Mouse (Mus musculus) CH12.LX (cell line): ENCODE measurements around the gene Gnai2. TPM values are rescaled to one million over a fixed set of nuclear protein-coding genes. Genes with fewer than 3 reads are reported as not detected.
A peak's percentile ranks its signal among the peaks of the same experiment; 100 is the strongest.

Experiments used
- DNase-seq: peaks from one replicate; pipeline ENCODE4 v3.0.0-alpha.2; 2013; ENCODE audit errors: extremely low read depth
- H3K27ac ChIP-seq: 2 replicates; pipeline ENCODE4 v1.5.1; 2012; ENCODE audit warnings: low read depth, mild to moderate bottlenecking, control low read depth, moderate library complexity; ENCODE audit not compliant: insufficient read depth
- H3K27me3 ChIP-seq: replicated peaks from 2 replicates; pipeline ENCODE3; 2012; ENCODE audit warnings: inconsistent platforms
- H3K36me3 ChIP-seq, 2 experiments: replicated peaks in 1 of 2; 2 replicates each; pipeline versions ENCODE3 to v1.6.1; 2012; ENCODE audit warnings: inconsistent platforms in 1 of 2, low read length in 1 of 2, mild to moderate bottlenecking in 1 of 2, mixed read lengths in 1 of 2, moderate library complexity in 1 of 2; ENCODE audit not compliant: control insufficient read depth in 1 of 2, insufficient read depth in 1 of 2
- H3K4me1 ChIP-seq, 2 experiments: 2 replicates each; pipeline ENCODE4 v1.6.1; 2012; ENCODE audit warnings: inconsistent platforms in 1 of 2, moderate library complexity in 1 of 2; ENCODE audit not compliant: insufficient read depth in 2 of 2, control insufficient read depth in 1 of 2
- H3K4me2 ChIP-seq: 2 replicates; pipeline ENCODE4 v1.6.1; 2012; ENCODE audit warnings: low read depth, mild to moderate bottlenecking, control low read depth; ENCODE audit not compliant: poor library complexity, insufficient read depth, severe bottlenecking
- H3K4me3 ChIP-seq, 3 experiments: fragments of 150-350 bp in 1 of 3; sonication (generic) in 1 of 3; replicated peaks in 1 of 3; 2 replicates each; pipeline versions ENCODE3 to v1.5.1; 2011 to 2012; ENCODE audit warnings: low read depth in 2 of 3, low read length in 2 of 3, mild to moderate bottlenecking in 2 of 3, moderate library complexity in 2 of 3, control low read depth in 1 of 3, improper control_type of control experiment in 1 of 3, inconsistent platforms in 1 of 3, mixed read lengths in 1 of 3; ENCODE audit not compliant: poor library complexity in 1 of 3
- H3K79me2 ChIP-seq: replicated peaks from 2 replicates; pipeline ENCODE4 v1.6.1; 2012; ENCODE audit warnings: mild to moderate bottlenecking, moderate library complexity; ENCODE audit not compliant: control insufficient read depth, poor library complexity, insufficient read depth, severe bottlenecking; ENCODE audit errors: extremely low read depth
- H3K9ac ChIP-seq: 2 replicates; pipeline ENCODE4 v1.6.1; 2012; ENCODE audit warnings: low read depth, mild to moderate bottlenecking, control low read depth, moderate library complexity; ENCODE audit not compliant: insufficient read depth
- H3K9me3 ChIP-seq: replicated peaks from 2 replicates; pipeline ENCODE3; 2012; ENCODE audit warnings: low read length, inconsistent platforms, mixed read lengths
- BHLHE40 ChIP-seq: IDR thresholded peaks from 2 replicates; pipeline ENCODE4 v1.6.1; 2011; ENCODE audit warnings: mild to moderate bottlenecking, low read depth, low read length, improper control_type of control experiment
- CTCF ChIP-seq, 2 experiments: IDR thresholded peaks in 1 of 2; conservative IDR thresholded peaks in 1 of 2; 2 replicates each; pipeline ENCODE4 v1.5.1; 2011 to 2012; ENCODE audit warnings: low read depth in 2 of 2, low read length in 2 of 2, improper control_type of control experiment in 1 of 2, inconsistent platforms in 1 of 2, mild to moderate bottlenecking in 1 of 2, moderate library complexity in 1 of 2
- EP300 ChIP-seq: IDR thresholded peaks from 2 replicates; pipeline ENCODE4 v1.6.1; 2011; ENCODE audit warnings: low read length, improper control_type of control experiment
- HCFC1 ChIP-seq: IDR thresholded peaks from 2 replicates; pipeline ENCODE4 v1.6.1; 2012; ENCODE audit warnings: low read depth, mild to moderate bottlenecking, inconsistent platforms, low read length, improper control_type of control experiment
- KAT2A ChIP-seq: IDR thresholded peaks from 2 replicates; pipeline ENCODE4 v1.6.1; 2012; ENCODE audit warnings: low read length, improper control_type of control experiment, inconsistent platforms; ENCODE audit not compliant: insufficient replicate concordance
- MAZ ChIP-seq: IDR thresholded peaks from 2 replicates; pipeline ENCODE4 v1.6.1; 2012; ENCODE audit warnings: low read depth, mild to moderate bottlenecking, inconsistent platforms, low read length, improper control_type of control experiment, moderate library complexity
- MEF2A ChIP-seq: IDR thresholded peaks from 2 replicates; pipeline ENCODE4 v1.6.1; 2014; ENCODE audit warnings: low read depth, mild to moderate bottlenecking, inconsistent platforms, low read length, improper control_type of control experiment, borderline replicate concordance
- NELFE ChIP-seq: IDR thresholded peaks from 2 replicates; pipeline ENCODE4 v1.6.1; 2011; ENCODE audit warnings: low read depth, low read length, improper control_type of control experiment
- POLR2AphosphoS2 ChIP-seq: IDR thresholded peaks from 2 replicates; pipeline ENCODE4 v1.6.1; 2011; ENCODE audit warnings: low read depth, low read length, improper control_type of control experiment
- SMC3 ChIP-seq: IDR thresholded peaks from 2 replicates; pipeline ENCODE4 v1.6.1; 2011; ENCODE audit warnings: low read depth, low read length, improper control_type of control experiment
- TBP ChIP-seq: conservative IDR thresholded peaks from 2 replicates; pipeline ENCODE4 v1.6.1; 2011; ENCODE audit warnings: low read depth, low read length, improper control_type of control experiment
- TCF12 ChIP-seq: IDR thresholded peaks from 2 replicates; pipeline ENCODE4 v1.6.1; 2014; ENCODE audit warnings: low read depth, mild to moderate bottlenecking, inconsistent platforms, low read length, improper control_type of control experiment
- USF2 ChIP-seq: conservative IDR thresholded peaks from 2 replicates; pipeline ENCODE4 v1.6.1; 2011; ENCODE audit warnings: low read depth, low read length, improper control_type of control experiment
- dilution Hi-C: fragments of 300-500 bp; cut with MboI; formaldehyde crosslinking; loops from 2 replicates; pipeline ENCODE4 v1.14.3; 2020; ENCODE audit warnings: low sequenced_read_pairs; ENCODE audit not compliant: extremely low pct_unique_long_range_greater_than_20kb, extremely low pct_ligation_motif_present
- in situ Hi-C: fragments of 300-500 bp; cut with MboI; formaldehyde crosslinking; loops from 3 replicates; pipeline ENCODE4 v1.14.3; 2019; ENCODE audit warnings: low sequenced_read_pairs, low pct_ligation_motif_present, low pct_unique_long_range_greater_than_20kb, mixed read lengths
- polyA plus RNA-seq: library from polyadenylated mRNA; unstranded; fragments of >175 nt; gene quantifications from 2 replicates; pipeline ENCODE4 v1.2.1, GENCODE M21; 2012; ENCODE audit warnings: low read depth; ENCODE audit not compliant: insufficient read length
- total RNA-seq, 2 experiments: library from RNA; depleted of rRNA; stranded (reverse); fragments of 300-350 nt in 1 of 2; fragments of >200 nt in 1 of 2; gene quantifications; 2 replicates each; pipeline ENCODE4 v1.2.3; 2012 to 2014

Gene Gnai2
- total and polyA plus RNA-seq, 3 experiments: 86.2 to 262 (median 154) TPM

GRCm38 (mm10) chr9:107657144-107657543 is 22.0 kb upstream of the Gnai2 start:
- no peak overlapping the region for H3K4me2 ChIP-seq
- dilution Hi-C loops: no loop called here
- H3K27ac ChIP-seq: no peak overlapping the region
- peaks cover 81% of the 10 kb centered on the region for H3K27me3 ChIP-seq
- H3K9me3 ChIP-seq: no peaks in the 10 kb centered on the region
- H3K4me1 ChIP-seq: peaks cover 14 to 16% of the 10 kb centered on the region in 2 experiments
- H3K79me2 ChIP-seq: no peaks in the 10 kb centered on the region
- no peak for TF ChIP-seq POLR2AphosphoS2
- no peak for TF ChIP-seq SMC3
- TF ChIP-seq BHLHE40: no peak
- no peak for TF ChIP-seq CTCF (conservative IDR thresholded peaks at IDR 0.05 in 1 of 2, IDR thresholded peaks at IDR 0.05 in 1 of 2; ENCODE audit: low read depth in 2 of 2, low read length in 2 of 2)
- no peak for TF ChIP-seq HCFC1
- no peak for TF ChIP-seq KAT2A
- TF ChIP-seq USF2: no peak
- no peak for TF ChIP-seq NELFE
- no peak for TF ChIP-seq TBP
- no peak for TF ChIP-seq TCF12
- in situ Hi-C loops: no loop called here
- no peak overlapping the region for H3K9ac ChIP-seq
- H3K36me3 ChIP-seq: no peaks in the 10 kb centered on the region
- no peak for DNase-seq
- no peak overlapping the region for H3K4me3 ChIP-seq

- H3K4me2 ChIP-seq: no peak overlapping the region
- TF ChIP-seq HCFC1 (no peak), MAZ (no peak), EP300 (no peak), MEF2A (no peak), NELFE (no peak), USF2 (no peak), BHLHE40 (no peak)
- TF ChIP-seq, all 38 proteins: peak for 0
- no peaks in the 10 kb centered on the region for H3K36me3 ChIP-seq
- H3K4me1 ChIP-seq: peaks cover 14 to 16% of the 10 kb centered on the region in 2 experiments
- in situ Hi-C loops (no loop called here), dilution Hi-C loops (no loop called here)
- no peak overlapping the region for H3K4me3 ChIP-seq
- no peak overlapping the region for H3K9ac ChIP-seq
- H3K79me2 ChIP-seq: no peaks in the 10 kb centered on the region
- no peaks in the 10 kb centered on the region for H3K9me3 ChIP-seq
- H3K27me3 ChIP-seq: peaks cover 85% of the 10 kb centered on the region
- H3K27ac ChIP-seq: no peak overlapping the region
- DNase-seq: no peak
These were observed 19.4 kb upstream of the Gnai2 start for GRCm38 (mm10) chr9:107654585-107654984.

- no peaks in the 10 kb centered on the region for H3K79me2 ChIP-seq
- in situ Hi-C loops (no loop called here), dilution Hi-C loops (no loop called here)
- no peaks in the 10 kb centered on the region for H3K9me3 ChIP-seq
- peaks cover 14 to 16% of the 10 kb centered on the region in 2 experiments for H3K4me1 ChIP-seq
- H3K36me3 ChIP-seq: no peaks in the 10 kb centered on the region
- TF ChIP-seq USF2: no peak
- 0 out of 2 replicates have a peak, but pooled peaks have one; percentile 13 for TF ChIP-seq BHLHE40
- H3K4me3 ChIP-seq: no peak overlapping the region
- H3K27me3 ChIP-seq: peaks cover 82% of the 10 kb centered on the region
- H3K27ac ChIP-seq: no peak overlapping the region
- no peak overlapping the region for H3K9ac ChIP-seq
- DNase-seq: no peak
- H3K4me2 ChIP-seq: no peak overlapping the region
These were observed 18.3 kb upstream of the Gnai2 start for GRCm38 (mm10) chr9:107653474-107653873.
